Mouse (Mus musculus) retina, adult 2 months (tissue): ENCODE measurements around the gene Zcchc2.

Experiments used
- DNase-seq: peaks from one replicate; pipeline ENCODE4 v3.0.0-alpha.2; 2012; ENCODE audit warnings: low read depth, low spot score

The Zcchc2 gene

GRCm38 (mm10) chr1:105988903-105989639, 1.1 kb upstream of the Zcchc2 start:
- no peak for DNase-seq

- no peak for DNase-seq
Observed at GRCm38 (mm10) chr1:105989640-105989984, 594 bp upstream of the Zcchc2 start.

GRCm38 (mm10) chr1:105990911-105991761, 930 bp downstream of the Zcchc2 start:
- no peak for DNase-seq

GRCm38 (mm10) chr1:105991931-105992837, 2.0 kb downstream of the Zcchc2 start:
- no peak for DNase-seq

- DNase-seq = no peak
Observed at GRCm38 (mm10) chr1:105993196-105993595, 3.0 kb downstream of the Zcchc2 start.

- peak; percentile 65 for DNase-seq
Observed at GRCm38 (mm10) chr1:105993601-105994209, 3.5 kb downstream of the Zcchc2 start.

- no peak for DNase-seq
Observed at GRCm38 (mm10) chr1:105995966-105996365, 5.8 kb downstream of the Zcchc2 start.

- no peak for DNase-seq
Observed at GRCm38 (mm10) chr1:105997282-105997681, 7.1 kb downstream of the Zcchc2 start.

- no peak for DNase-seq
Observed at GRCm38 (mm10) chr1:105999802-106000201, 9.6 kb downstream of the Zcchc2 start.

- DNase-seq = no peak
Observed at GRCm38 (mm10) chr1:106007581-106007980, 17.4 kb downstream of the Zcchc2 start.

- no peak for DNase-seq
Observed at GRCm38 (mm10) chr1:106011097-106011496, 20.9 kb downstream of the Zcchc2 start.

- no peak for DNase-seq
Observed at GRCm38 (mm10) chr1:106013759-106014158, 23.6 kb downstream of the Zcchc2 start.

- DNase-seq = no peak
Observed at GRCm38 (mm10) chr1:106016262-106016661, 26.1 kb downstream of the Zcchc2 start.

GRCm38 (mm10) chr1:106019854-106020253, 29.6 kb downstream of the Zcchc2 start:
- DNase-seq = no peak

- no peak for DNase-seq
Observed at GRCm38 (mm10) chr1:106022998-106023397, 32.8 kb downstream of the Zcchc2 start.

GRCm38 (mm10) chr1:106024254-106024653, 34.0 kb downstream of the Zcchc2 start:
- DNase-seq = no peak

GRCm38 (mm10) chr1:106024778-106025177, 34.6 kb downstream of the Zcchc2 start:
- no peak for DNase-seq

- no peak for DNase-seq
Observed at GRCm38 (mm10) chr1:106029769-106030168, 39.6 kb downstream of the Zcchc2 start.

- no peak for DNase-seq
Observed at GRCm38 (mm10) chr1:106030331-106030730, 40.1 kb downstream of the Zcchc2 start.

- no peak for DNase-seq
Observed at GRCm38 (mm10) chr1:106030886-106031285, 40.7 kb downstream of the Zcchc2 start.

GRCm38 (mm10) chr1:106031908-106032307, 41.7 kb downstream of the Zcchc2 start:
- DNase-seq = no peak
